Mouse (Mus musculus) cerebellum, adult 18-20 months (tissue): ENCODE results near the gene Trim40.
"Not testable (repeated sequence)": the region's sequence is repeated elsewhere in the genome, so short reads cannot be mapped to it uniquely, and the experiment has no call there.

Experiments used
- DNase-seq, 2 experiments: peaks; one replicate each; pipeline ENCODE4 v3.0.0; 2021

The Trim40 gene

GRCm38 (mm10) chr17:36891496-36891895 lies 1.6 kb upstream of the Trim40 start:
- not testable (repeated sequence) for DNase-seq

DNA sequence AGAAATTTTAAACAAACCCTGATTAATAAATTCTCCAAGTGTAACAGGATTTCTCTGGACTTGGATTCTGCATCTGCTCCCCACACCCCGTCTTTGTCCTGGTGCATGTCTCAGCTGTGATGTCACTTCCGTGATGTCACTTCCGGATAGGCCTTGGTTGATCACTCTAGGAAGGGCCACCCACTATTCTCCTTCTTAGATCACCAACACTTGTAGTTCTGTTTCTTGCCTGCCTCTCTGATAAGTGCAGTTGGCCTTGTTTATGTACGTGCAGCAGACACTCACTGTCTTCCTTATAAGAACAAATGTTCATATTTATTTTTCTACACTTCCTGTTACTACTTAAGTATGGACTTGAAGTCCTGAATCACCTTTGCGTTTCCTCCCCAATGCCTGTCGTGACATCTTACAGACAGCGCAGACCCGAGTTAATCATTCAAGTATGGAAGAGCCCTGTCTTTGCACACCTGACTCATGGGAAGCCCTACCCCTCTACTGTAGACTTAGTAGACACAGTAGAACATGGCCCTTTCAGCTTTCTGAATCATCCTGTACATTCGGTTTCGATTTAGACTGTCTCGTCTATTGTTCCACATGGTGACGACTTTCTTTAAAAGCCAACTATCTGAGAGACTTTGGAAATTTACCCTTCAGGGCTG lies 4.7 kb downstream of the Trim40 start:
- no peak for DNase-seq

- DNase-seq, result no peak
Observed at GRCm38 (mm10) chr17:36883350-36883749, 6.6 kb downstream of the Trim40 start.

GRCm38 (mm10) chr17:36874636-36875035 lies 15.3 kb downstream of the Trim40 start:
- DNase-seq, result no peak

DNA sequence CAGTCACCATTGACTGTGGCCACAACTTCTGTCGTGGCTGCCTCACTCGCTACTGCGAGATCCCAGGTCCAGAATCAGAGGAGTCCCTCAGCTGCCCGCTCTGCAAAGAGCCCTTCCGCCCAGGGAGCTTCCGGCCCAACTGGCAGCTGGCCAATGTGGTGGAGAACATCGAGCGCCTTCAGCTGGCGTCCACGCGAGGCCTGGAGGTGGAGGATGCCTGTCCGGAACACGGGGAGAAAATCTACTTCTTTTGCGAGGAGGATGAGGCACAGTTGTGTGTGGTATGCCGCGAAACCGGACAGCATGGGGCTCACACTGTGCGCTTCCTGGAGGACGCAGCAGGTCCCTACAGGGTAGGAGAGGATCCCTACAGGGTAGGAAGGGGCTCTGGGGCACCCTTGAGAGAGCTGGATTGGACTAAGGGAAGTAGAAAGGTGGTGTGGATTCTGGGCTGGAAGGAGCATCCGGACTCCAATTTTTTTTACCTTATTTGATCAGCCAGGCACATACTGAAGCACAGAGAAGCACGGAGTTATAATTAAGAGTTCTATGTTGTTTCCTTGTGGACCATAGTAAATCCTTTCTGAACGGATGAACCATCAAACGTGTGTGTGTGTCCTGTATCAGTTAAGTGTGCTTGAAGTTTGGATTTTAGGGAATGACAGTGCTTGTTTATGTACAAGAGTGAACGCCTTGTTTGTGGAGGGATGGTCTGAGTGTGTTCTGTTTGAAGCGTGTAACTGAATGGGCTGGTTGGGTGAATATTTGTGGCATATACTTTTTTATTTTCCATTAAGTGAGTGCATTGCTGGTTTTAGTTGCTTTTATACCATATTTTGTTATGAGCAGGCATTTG lies 19.7 kb downstream of the Trim40 start:
- no peak for DNase-seq

DNA sequence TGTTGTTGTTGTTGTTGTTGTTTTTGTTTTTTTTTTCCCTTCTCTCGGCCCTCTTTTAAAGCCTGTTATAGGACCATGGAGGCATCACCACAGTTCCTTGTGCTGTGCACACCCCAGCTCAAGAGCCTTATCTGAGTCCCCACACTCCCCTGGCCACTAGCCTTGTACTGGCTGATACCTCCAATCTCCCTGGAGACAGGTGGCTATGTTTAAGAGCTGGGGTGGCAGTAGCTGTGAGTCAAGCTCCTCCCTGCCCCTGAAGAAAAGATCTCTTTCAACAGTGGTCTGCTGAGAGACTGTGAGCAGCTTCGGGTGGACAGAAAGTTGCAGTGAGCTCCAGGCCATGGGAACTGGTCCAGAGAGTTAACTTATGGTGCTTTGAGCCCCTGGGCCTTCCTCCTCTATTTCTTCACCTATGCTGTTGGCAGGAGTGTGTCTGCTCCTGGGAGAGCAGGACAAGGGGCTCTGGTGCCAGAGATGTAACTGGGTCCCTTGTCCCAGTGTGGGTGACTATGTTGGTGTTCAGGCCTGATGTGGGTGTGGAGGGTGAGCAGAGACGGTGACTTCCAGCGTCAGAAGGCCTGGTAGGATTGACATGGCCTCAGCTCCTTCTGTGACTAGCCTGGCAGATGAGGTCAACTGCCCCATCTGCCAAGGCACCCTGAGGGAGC lies 20.5 kb downstream of the Trim40 start, which contains the start of gene Trim10:
Gene Trim10, plus strand, starts transcription at position 291 of the 671 bp plus-strand sequence.
- DNase-seq, result no peak

GRCm38 (mm10) chr17:36868836-36869235 lies 21.1 kb downstream of the Trim40 start:
- no peak for DNase-seq

DNA sequence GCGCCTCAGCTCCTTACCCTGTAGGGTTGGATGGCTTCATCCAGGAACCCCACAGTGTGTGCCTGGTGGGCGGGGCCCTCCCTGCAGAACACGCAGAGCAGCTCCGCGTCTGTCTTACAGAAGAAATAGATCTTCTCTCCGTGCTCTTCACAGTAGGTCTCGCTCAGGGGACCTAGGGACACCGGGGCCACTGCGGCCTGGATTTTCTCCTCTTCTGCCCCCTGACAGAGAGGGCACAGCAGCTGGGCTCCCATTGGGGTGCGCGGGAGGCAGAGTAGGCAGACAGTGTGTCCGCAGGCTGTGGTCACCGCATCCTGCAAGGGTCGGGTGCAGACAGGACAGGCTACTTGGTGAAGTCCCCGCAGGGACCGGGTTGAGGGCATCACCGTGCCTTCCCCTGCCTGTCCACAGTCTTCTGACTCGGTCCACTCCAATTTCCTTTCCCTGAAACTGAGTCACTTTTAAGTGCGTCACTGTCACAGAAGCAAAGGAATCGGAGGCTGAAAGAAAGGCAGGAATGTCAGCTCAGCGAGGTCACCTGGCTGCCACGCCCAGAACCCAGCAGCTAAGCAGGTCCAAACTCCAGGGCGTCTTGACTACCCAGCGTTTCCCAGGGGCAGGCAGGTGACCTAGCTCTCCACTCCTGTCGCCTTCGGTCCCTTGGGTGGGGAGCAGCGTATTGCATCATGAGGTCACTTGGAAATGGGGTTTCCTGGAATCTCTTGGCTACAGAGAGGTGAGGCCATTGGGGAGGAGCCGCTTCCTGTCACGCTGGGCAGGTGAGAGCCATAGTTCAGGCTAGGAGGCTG lies 23.0 kb downstream of the Trim40 start, which contains the start of gene Trim15:
Gene Trim15, minus strand, starts transcription at position 492 of the 809 bp plus-strand sequence.
- DNase-seq, result no peak

GRCm38 (mm10) chr17:36861680-36862079 lies 28.2 kb downstream of the Trim40 start:
- DNase-seq, result no peak

- no peak for DNase-seq
Observed at GRCm38 (mm10) chr17:36858181-36858580, 31.7 kb downstream of the Trim40 start.

GRCm38 (mm10) chr17:36856236-36856635 lies 33.7 kb downstream of the Trim40 start:
- no peak for DNase-seq

GRCm38 (mm10) chr17:36855484-36855883 lies 34.4 kb downstream of the Trim40 start:
- DNase-seq, result no peak

DNA sequence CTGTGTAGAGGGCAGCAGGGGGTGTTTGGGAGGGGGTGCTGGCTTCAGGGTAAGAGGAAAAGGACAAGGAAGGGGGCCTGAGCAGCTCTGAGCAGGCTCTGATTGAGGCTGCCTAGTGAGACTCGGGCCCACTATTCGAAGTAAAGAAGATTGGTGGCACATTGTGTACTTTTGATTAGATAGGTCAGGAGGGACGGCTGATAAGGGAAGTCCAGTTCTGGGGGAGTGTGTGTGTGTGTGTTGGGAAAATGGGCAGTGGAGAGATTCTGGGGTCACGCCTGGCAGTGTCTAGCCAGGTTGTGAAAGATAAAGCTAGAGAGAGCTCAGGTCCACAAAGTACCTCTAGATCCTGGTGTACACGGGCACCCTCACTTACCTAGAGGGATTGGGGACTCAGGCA lies 38.3 kb downstream of the Trim40 start:
- DNase-seq, result no peak

- DNase-seq, result no peak
Observed at GRCm38 (mm10) chr17:36851200-36851599, 38.7 kb downstream of the Trim40 start.

- DNase-seq, result no peak
Observed at GRCm38 (mm10) chr17:36849992-36850391, 39.9 kb downstream of the Trim40 start.

DNA sequence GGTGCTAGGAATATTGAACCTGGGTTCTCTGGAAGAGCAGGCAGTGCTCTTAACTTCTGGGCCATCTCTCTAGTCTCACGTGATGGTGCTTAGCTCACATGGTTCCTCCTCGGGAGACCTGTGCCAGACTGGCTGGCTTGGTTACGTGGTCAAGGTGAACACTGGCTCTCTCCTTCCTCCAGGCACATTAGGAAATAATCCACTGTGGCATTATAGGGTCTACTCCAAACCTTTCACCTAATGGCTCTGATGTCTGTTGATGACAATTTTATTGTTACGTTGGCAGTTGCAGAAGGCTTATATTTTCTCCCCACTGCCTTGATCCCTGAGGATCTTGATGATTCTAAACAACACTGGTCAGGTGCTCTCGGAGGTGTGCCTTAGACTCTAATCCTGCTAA lies 41.0 kb downstream of the Trim40 start:
- no peak for DNase-seq

DNA sequence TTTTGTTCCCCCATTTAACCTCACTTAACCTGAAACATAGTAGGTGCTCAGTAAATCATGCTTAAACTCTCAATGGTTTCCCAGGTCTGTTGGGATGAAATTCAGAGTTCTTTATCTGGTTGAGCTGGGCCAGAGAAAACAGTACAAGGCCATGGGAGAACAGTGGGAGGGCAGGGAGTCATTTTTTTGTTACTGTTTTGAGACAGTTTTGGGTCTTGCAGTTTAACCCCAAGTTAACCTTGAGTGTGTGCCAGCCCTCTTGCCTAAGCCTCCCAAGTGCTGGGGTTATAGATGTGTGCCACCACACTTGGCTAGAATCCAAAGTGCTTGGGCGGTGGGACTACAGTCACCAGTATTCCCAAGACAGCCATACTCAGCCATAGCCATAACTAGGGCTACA lies 45.2 kb downstream of the Trim40 start:
- DNase-seq, result no peak

GRCm38 (mm10) chr17:36844286-36844719 lies 45.6 kb downstream of the Trim40 start:
- no peak for DNase-seq

DNA sequence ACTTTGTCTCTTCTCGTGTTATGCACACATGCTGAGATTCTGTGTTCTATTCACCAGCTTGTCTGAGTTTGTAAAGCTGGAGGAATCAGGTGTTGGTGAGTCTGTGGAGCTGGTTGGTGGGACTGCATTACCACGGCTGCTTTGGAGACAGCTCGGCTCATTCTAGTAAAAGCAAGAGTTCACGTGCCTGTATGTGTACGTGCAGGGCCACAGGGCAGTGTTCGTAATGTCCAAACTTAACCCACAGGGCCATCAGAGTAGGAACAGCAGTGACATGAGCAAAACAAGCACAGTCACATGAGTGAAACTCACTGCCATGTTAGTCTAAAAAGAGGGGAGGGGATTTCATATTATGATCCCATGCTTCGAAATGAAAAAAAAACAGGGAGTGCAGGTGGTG lies 46.2 kb downstream of the Trim40 start:
- DNase-seq, result no peak

GRCm38 (mm10) chr17:36840961-36841445 lies 48.9 kb downstream of the Trim40 start:
- no peak for DNase-seq

DNA sequence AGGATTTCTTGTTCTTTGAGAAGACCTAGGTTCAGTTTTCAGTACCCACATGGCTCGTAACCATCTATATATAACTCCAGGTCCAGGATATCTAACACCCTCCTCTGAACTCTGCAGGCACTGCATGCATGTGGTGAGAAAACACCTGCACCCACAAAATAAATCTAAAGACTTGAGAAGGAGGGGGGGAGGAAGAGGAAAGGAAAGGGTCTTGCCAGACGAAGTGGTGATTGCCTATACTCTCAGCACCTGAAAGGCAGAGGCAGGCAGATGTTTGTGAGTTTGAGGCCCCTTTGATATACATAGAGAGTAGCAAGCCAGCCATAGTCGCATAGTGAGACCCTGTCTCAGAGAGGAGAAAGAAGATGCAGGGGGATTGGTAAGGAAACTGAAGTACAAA lies 50.0 kb downstream of the Trim40 start:
- no peak for DNase-seq

- DNase-seq, result no peak
Observed at GRCm38 (mm10) chr17:36839001-36839400, 50.9 kb downstream of the Trim40 start.
